Mouse (Mus musculus) stomach, embryonic 16.5 days (tissue): ENCODE measurements around the gene Grin1. TPM values are rescaled to one million over a fixed set of nuclear protein-coding genes. Genes with fewer than 3 reads are reported as not detected.

Experiments
- ATAC-seq: fragments of 200-750 bp; cut with Nextera tagmentation; 2 replicates; pipeline ENCODE4 v1.8.0; 2017; ENCODE audit warnings: moderate number of reproducible peaks, moderate TSS enrichment; ENCODE audit not compliant: insufficient read depth, low FRiP score
- H3K27ac ChIP-seq: fragments of 300-500 bp; sonication (generic); 2 replicates; pipeline ENCODE4 v1.5.1; 2014; ENCODE audit warnings: low read length
- H3K27me3 ChIP-seq: fragments of 300-500 bp; sonication (generic); 2 replicates; pipeline ENCODE4 v1.6.1; 2014; ENCODE audit warnings: low read length, control low read depth, mixed read lengths; ENCODE audit not compliant: control insufficient read depth, insufficient read depth
- H3K36me3 ChIP-seq: fragments of 300-500 bp; sonication (generic); 2 replicates; pipeline ENCODE4 v1.6.1; 2014; ENCODE audit warnings: low read length; ENCODE audit not compliant: control insufficient read depth, insufficient read depth
- H3K4me1 ChIP-seq: fragments of 300-500 bp; sonication (generic); 2 replicates; pipeline ENCODE4 v1.6.1; 2014; ENCODE audit warnings: low read length, control low read depth, mixed read lengths; ENCODE audit not compliant: control insufficient read depth, insufficient read depth
- H3K4me2 ChIP-seq: fragments of 300-500 bp; sonication (generic); 2 replicates; pipeline ENCODE4 v1.6.1; 2014; ENCODE audit warnings: low read depth, low read length, mixed read lengths
- H3K4me3 ChIP-seq: fragments of 300-500 bp; sonication (generic); replicated peaks from 2 replicates; pipeline ENCODE4 v1.5.1; 2014; ENCODE audit warnings: mild to moderate bottlenecking, low read length
- H3K9ac ChIP-seq: fragments of 300-500 bp; sonication (generic); 2 replicates; pipeline ENCODE4 v1.6.1; 2014; ENCODE audit warnings: low read length
- H3K9me3 ChIP-seq: fragments of 300-500 bp; sonication (generic); replicated peaks from 2 replicates; pipeline ENCODE4 v1.6.1; 2016; ENCODE audit warnings: low read length, control low read depth; ENCODE audit not compliant: control insufficient read depth
- WGBS: fragments of 180-500 bp; shearing (Covaris S2); extraction: QIAGEN DNeasy Blood & Tissue Kit; methylation state at CpG from one replicate; pipeline ENCODE4 v1.1.7; 2014; 5-methylcytosine and 5-hydroxymethylcytosine counted together
- polyA plus RNA-seq: library from polyadenylated mRNA; unstranded; fragments of >200 nt; fragmentation: Nextera tagmentation; extraction: Ambion mirVana; gene quantifications from 2 replicates; pipeline ENCODE4 v1.2.1, GENCODE M21; 2015

Gene Grin1
- polyA plus RNA-seq, 1 experiment from 2014 or later = 2.0 TPM

DNA sequence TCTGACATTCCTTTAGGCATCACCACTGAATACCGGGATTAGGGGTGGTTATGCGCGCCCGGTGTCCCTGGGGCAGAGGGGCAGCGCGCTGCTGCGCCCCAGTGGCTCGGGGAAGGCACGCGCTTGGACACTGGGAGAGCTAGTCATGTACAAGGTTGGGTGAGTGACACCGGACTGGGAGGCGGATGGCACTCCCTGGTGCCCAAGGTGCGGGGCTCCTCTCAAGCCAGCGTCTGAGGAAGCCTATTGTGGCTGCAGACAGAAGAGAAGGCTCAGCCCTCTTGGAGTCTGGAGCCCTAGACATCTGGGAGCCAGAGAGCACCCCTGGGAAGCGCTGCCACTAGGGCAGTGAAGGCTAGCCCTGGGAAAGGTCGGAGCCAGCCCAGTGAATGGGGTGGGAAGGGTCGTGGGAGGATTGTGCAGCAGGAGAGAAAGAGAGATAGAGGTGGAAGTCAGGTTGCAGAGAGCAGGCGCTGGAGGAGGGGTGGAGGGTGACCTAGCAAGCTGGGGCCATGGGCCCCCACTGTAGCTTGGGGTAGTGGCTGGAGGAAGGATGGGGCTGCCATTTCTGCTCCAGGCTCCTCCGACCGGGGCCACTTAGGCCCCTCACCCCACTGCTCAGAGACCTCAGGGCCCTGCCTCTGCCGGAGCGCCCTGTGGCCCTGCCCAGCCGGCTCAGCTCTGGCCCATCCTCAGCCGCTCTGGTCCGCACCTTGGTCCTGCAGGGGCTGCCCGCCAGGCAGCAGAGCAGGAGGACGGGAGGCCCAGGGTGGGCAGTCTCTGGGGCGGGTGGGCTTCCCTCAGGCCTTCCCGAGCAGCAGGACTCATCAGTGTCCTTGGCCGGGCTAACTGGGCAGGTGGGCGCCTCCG, 27.6 kb downstream of the Grin1 start:
- peaks cover 45% of the 10 kb centered on the region for H3K27me3 ChIP-seq
- peaks cover 44% of the 10 kb centered on the region for H3K4me1 ChIP-seq
- H3K9ac ChIP-seq = peak overlapping the region; percentile 68
- no peak overlapping the region; the same call in 1 of the 2 replicates for H3K27ac ChIP-seq
- no peak for ATAC-seq
- 8% methylated on average over 32 of the region's 32 CpGs for WGBS
- peak overlapping the region; percentile 45 for H3K4me3 ChIP-seq
- H3K36me3 ChIP-seq = no peaks in the 10 kb centered on the region
- peak overlapping the region; percentile 61 for H3K4me2 ChIP-seq
- no peaks in the 10 kb centered on the region for H3K9me3 ChIP-seq

DNA sequence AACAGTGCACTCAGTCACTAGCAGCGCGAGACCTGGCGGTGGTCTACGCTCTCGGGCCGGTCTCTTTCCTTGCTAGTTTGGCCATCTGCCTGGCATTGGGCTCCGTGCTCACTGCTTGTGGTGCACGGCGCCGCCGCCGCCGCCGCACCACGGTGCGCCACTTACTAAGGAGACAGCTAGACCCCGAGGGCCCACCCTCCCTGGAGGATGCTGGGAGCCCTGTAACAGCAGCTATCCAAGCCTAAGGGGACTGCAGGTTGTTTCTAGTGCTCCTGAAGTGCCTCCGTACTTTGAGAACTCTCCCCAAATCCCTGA, 28.2 kb downstream of the Grin1 start:
- WGBS = 1% methylated on average over 18 of the region's 18 CpGs
- Histone ChIP-seq H3K27me3 (peaks cover 45% of the 10 kb centered on the region), H3K9ac (peak overlapping the region; percentile 61), H3K36me3 (no peaks in the 10 kb centered on the region), H3K4me3 (peak overlapping the region; percentile 45), H3K4me1 (peaks cover 48% of the 10 kb centered on the region), H3K4me2 (peak overlapping the region; percentile 55), H3K27ac (no peak overlapping the region; the same call in 1 of the 2 replicates), H3K9me3 (no peaks in the 10 kb centered on the region)
- no peak for ATAC-seq

DNA sequence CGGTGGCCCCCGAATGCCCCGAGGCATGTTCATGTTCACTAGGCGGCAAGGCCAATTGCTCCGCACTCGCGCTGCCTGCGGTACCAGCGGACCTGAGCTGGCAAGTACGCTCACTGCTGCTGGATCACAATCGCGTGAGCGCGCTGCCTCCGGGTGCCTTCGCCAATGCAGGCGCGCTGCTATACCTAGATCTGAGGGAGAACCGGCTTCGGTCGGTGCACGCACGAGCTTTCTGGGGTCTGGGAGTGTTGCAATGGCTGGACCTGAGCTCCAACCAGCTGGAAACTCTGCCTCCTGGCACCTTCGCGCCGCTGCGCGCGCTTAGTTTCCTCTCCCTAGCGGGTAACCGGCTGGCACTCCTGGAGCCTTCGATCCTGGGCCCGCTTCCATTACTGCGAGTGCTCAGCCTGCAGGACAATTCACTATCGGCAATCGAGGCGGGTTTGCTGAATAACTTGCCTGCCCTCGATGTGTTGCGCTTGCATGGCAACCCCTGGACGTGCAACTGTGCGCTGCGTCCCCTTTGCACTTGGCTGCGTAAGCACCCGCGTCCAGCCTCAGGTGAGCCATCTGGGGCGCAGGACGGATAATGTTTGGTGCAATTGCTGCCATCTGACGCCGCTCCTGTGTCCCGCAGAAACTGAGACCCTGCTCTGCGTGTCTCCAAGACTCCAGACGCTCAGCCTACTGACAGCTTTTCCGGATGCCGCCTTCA, 28.7 kb downstream of the Grin1 start:
- Histone ChIP-seq H3K4me2 (peak overlapping the region; percentile 55), H3K4me3 (peak overlapping the region; percentile 45), H3K36me3 (0 out of 2 replicates have a peak, but pooled peaks cover under 1% of the 10 kb centered on the region), H3K27me3 (peaks cover 45% of the 10 kb centered on the region), H3K27ac (peak overlapping the region; percentile 77), H3K9me3 (no peaks in the 10 kb centered on the region), H3K9ac (peak overlapping the region; percentile 61), H3K4me1 (peaks cover 50% of the 10 kb centered on the region)
- 2% methylated on average over 54 of the region's 54 CpGs for WGBS
- ATAC-seq = no peak

DNA sequence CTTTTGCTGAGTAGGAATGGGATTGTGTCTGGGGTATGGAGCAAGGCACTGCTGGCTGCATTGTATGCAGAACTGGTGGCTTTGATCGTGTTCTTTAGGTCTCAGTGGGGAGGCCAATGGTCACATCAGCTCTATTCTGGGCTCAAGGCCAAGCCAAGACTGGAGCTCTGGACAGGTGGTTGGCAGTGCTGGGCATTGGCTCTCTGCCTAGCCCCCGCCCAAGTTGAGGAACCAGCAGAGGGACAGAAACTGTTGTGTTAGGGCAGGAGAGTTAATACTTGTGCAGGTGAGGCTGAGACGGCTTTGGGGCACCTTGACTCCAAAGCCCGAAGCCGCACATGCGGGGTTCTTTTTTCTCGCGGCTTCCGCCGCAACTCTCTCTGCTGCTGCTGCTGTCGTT, 29.3 kb downstream of the Grin1 start, which contains the start of gene Lrrc26:
Lrrc26 (plus strand) TSS at position 265 of the 400 bp plus-strand sequence.
- H3K4me2 ChIP-seq = peak within 1 kb of the TSS; percentile 55
- H3K9ac ChIP-seq = peak within 1 kb of the TSS; percentile 61
- H3K9me3 ChIP-seq = no peaks in the 10 kb centered on the region
- peaks cover 7% of the 10 kb centered on the region; the same call in 1 of the 2 replicates for H3K36me3 ChIP-seq
- peak within 1 kb of the TSS; percentile 45 for H3K4me3 ChIP-seq
- peak within 1 kb of the TSS; percentile 97 for H3K27ac ChIP-seq
- peaks cover 45% of the 10 kb centered on the region for H3K27me3 ChIP-seq
- ATAC-seq = no peak
- H3K4me1 ChIP-seq = peaks cover 52% of the 10 kb centered on the region
- 7% methylated on average over 11 of the region's 11 CpGs for WGBS

DNA sequence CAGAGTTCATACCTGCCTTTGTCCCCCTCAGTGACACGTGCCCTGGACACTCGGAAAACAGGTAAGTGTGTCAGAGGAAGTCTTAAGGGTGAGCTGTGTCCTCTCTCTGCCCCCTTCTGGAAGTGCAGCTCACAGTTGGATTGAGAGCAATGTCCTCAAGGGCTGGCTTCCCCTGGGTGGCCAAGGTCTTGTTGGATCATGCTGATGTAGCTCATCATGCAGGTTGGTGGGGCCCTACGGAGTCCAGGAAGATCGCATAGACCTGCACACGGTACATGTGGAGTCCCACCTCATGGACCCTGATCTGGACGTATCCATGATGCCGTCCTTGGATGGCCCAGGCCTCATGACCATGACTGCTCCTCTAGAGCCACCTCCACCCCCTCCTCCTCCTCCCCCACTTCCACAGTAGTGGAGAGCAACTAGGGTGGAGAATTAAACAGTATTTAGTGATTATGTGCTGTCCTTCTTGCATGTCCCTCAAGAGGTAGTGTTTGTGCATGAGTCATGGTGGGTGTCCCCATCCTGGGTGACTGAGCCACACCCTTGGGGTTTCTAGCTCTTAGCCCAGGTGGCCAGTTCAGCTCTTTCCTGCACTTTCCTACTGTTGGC, 30.1 kb downstream of the Grin1 start:
- WGBS = 75% methylated on average over 7 of the region's 7 CpGs
- H3K27ac ChIP-seq = peak overlapping the region; percentile 97
- no peak overlapping the region for H3K4me3 ChIP-seq
- peaks cover 14% of the 10 kb centered on the region for H3K36me3 ChIP-seq
- no peaks in the 10 kb centered on the region for H3K9me3 ChIP-seq
- H3K4me2 ChIP-seq = no peak overlapping the region
- H3K4me1 ChIP-seq = peaks cover 52% of the 10 kb centered on the region
- no peak overlapping the region for H3K9ac ChIP-seq
- no peak for ATAC-seq
- H3K27me3 ChIP-seq = peaks cover 45% of the 10 kb centered on the region

DNA sequence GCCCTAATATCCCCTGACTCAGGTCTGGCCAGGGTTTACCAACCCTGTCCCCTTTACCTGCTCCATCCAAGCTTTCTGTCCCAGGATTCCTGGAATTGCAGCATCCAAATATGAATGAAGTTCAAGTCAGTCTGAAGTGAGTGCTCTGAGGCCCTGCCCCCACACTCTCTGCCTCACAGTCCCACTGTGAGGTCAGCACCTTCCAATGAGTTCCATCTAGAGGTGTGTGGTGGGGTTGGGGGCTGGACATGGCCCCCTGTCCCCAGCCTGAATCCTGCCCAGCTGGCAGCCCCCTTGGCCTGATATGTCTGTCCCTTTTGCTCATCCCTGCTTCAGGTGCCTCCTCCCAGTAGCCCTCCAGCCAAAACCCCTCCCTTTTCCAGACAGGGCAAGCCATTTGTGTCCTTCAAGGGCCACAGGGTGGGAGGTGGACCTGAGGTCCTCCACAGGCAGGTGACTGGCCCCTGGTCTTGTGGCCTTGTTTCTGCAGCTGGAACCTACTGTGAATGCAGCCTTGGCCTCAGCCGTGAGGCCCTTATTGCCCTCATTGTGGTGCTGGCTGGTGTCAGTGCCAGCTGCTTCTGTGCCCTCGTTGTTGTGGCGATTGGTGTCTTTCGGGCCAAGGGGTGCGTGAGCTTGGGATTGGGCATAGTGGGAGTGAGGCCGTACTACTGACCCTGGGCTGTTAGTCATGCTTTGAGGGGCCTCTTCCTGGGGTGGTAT, 30.9 kb downstream of the Grin1 start, which contains the start of gene Tmem210:
Tmem210 (plus strand) TSS at position 219 of the 723 bp plus-strand sequence.
- Histone ChIP-seq H3K27me3 (peaks cover 42% of the 10 kb centered on the region), H3K4me1 (peaks cover 52% of the 10 kb centered on the region), H3K4me3 (no peak within 1 kb of the TSS), H3K9me3 (no peaks in the 10 kb centered on the region), H3K4me2 (peak within 1 kb of the TSS; percentile 32; the same call in 1 of the 2 replicates), H3K36me3 (peaks cover 14% of the 10 kb centered on the region), H3K9ac (peak within 1 kb of the TSS; percentile 42; the same call in 1 of the 2 replicates), H3K27ac (peak within 1 kb of the TSS; percentile 97)
- no peak for ATAC-seq
- WGBS = 83% methylated on average over 6 of the region's 6 CpGs

DNA sequence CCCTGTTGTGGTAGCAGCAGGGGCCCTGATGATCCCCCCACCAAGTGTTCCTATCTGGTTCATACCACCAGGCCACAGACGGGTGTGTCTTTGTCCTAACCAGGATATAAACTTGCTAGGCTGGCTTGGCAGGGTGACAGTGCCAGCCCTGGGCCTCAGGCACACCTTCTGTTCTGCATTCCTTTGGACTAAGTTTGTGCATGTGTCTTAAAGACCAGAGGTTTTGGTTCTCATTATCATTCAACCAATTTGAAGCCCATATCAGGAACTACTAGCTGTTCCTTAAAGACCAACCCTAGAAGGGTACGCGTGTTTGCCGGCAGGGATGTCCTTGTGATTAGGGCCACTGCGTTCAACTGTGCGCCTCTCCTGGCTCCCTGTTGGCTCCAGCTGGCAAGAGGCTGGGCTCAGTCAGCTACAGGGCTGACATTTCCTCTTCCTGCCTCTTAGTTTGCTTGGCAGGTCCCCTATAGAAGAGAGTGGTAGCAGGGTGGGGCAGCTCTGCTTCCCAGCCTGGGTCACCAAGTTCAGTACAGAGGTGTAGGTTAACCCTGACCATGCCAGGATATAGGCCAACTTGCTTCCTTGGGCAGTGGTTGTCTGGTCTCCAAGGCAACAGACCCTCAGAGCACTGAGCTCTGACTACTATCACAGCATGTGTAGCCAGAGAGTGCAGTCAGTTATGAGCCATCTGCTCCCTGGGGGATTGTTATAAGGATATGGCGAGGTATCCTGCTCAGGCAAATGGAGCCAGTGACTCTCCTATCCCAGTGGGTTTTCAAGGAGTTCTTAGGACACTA, 31.9 kb downstream of the Grin1 start:
- Histone ChIP-seq H3K4me3 (no peak overlapping the region), H3K9me3 (no peaks in the 10 kb centered on the region), H3K9ac (peak overlapping the region; percentile 42; the same call in 1 of the 2 replicates), H3K4me1 (peaks cover 45% of the 10 kb centered on the region), H3K27ac (peak overlapping the region; percentile 97), H3K36me3 (peaks cover 14% of the 10 kb centered on the region), H3K4me2 (peak overlapping the region; percentile 32; the same call in 1 of the 2 replicates), H3K27me3 (peaks cover 34% of the 10 kb centered on the region)
- WGBS = 27% methylated on average over 7 of the region's 7 CpGs
- ATAC-seq = peak; percentile 80

DNA sequence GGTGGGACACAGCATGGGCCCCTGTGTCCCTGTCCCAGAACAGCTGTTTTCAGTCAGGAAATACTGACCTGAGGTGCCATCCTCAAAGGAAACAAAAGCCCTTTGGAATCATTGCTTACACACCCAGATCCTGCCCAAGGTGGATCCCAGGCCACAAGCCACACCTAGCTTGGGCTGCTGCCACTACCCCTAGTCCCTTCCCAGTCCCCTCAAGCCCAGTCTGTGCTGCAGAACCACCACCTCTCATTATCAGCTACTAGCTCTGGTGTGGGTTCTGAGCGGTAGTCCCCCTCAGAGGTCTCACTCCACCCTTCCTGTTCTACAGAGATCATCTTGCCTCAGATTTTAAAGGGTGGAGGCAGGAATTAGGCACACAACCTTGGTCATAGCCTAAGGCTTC, 32.7 kb downstream of the Grin1 start:
- WGBS = 44% methylated on average over 1 of the region's 1 CpGs
- H3K9ac ChIP-seq = peak overlapping the region; percentile 45; the same call in 1 of the 2 replicates
- H3K4me3 ChIP-seq = no peak overlapping the region
- H3K4me2 ChIP-seq = peak overlapping the region; percentile 32; the same call in 1 of the 2 replicates
- H3K27me3 ChIP-seq = peaks cover 27% of the 10 kb centered on the region
- H3K36me3 ChIP-seq = peaks cover 14% of the 10 kb centered on the region
- ATAC-seq = 0 out of 2 replicates have a peak, but pooled peaks have one; percentile 35
- H3K4me1 ChIP-seq = peaks cover 39% of the 10 kb centered on the region
- H3K9me3 ChIP-seq = no peaks in the 10 kb centered on the region
- H3K27ac ChIP-seq = peak overlapping the region; percentile 97
